Mouse (Mus musculus): Measurements from ENCODE around the gene Etfdh.
"Not testable (repeated sequence)": the region's sequence is repeated elsewhere in the genome, so short reads cannot be mapped to it uniquely, and the experiment has no call there.

The Etfdh gene

GRCm38 (mm10) chr3:79576468-79576816, 52.9 kb downstream of the Etfdh start:
- no peak for DNase-seq

- no peak for DNase-seq
These were observed 53.5 kb downstream of the Etfdh start for GRCm38 (mm10) chr3:79575576-79576467.

GRCm38 (mm10) chr3:79574336-79574735, 55.0 kb downstream of the Etfdh start:
- no peak for DNase-seq

- DNase-seq = not testable (repeated sequence)
These were observed 55.9 kb downstream of the Etfdh start for GRCm38 (mm10) chr3:79573376-79573775.

GRCm38 (mm10) chr3:79572399-79572798, 56.9 kb downstream of the Etfdh start:
- no peak for DNase-seq

- no peak for DNase-seq
These were observed 60.0 kb downstream of the Etfdh start for GRCm38 (mm10) chr3:79569351-79569681.

- no peak for DNase-seq
These were observed 60.5 kb downstream of the Etfdh start for GRCm38 (mm10) chr3:79568629-79569350.

- DNase-seq = peak; percentile 84
These were observed 61.5 kb downstream of the Etfdh start, which contains the start of gene Fnip2 for GRCm38 (mm10) chr3:79567703-79568362. TSS of gene Fnip2 (minus strand) at chr3:79567796.

- DNase-seq = peak; percentile 42
These were observed 62.3 kb downstream of the Etfdh start for GRCm38 (mm10) chr3:79566716-79567691.

- no peak for DNase-seq
These were observed 64.3 kb downstream of the Etfdh start for GRCm38 (mm10) chr3:79564875-79565606.

GRCm38 (mm10) chr3:79563511-79563910, 65.8 kb downstream of the Etfdh start:
- DNase-seq = no peak

- no peak for DNase-seq
These were observed 67.2 kb downstream of the Etfdh start for GRCm38 (mm10) chr3:79561784-79562715.

GRCm38 (mm10) chr3:79560555-79560954, 68.7 kb downstream of the Etfdh start:
- no peak for DNase-seq

- no peak for DNase-seq
These were observed 69.6 kb downstream of the Etfdh start for GRCm38 (mm10) chr3:79559773-79560045.

GRCm38 (mm10) chr3:79559021-79559772, 70.1 kb downstream of the Etfdh start:
- DNase-seq = no peak

- no peak for DNase-seq
These were observed 74.2 kb downstream of the Etfdh start for GRCm38 (mm10) chr3:79555061-79555460.
